ENCODE assay signal across 16 mouse cellular contexts in the genomic region with DNA sequence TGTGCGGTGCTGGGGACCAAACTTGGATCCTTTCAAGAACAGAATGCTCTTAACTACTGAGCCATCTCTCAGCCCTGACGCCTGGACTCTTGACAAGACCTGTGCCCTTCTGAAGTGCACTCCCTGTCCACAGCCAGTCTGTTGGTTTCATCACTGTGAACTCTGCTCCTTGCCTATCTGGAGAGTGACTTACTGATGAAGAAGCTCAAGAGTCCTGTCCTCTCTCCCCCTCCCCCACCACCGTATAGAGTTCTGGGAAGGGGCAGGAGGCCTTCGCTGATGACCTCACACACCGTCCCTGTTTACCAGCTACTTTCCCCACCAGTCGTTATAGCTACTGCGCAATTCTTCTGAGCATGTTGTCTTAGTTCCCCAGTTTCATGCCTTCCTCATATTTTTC. TPM values are rescaled to one million over a fixed set of nuclear protein-coding genes. Genes with fewer than 3 reads are reported as not detected.
DNase-seq lines count a peak whose midpoint lies in the region; ATAC-seq lines count a peak whose summit lies in the region.
"Had no signal": no experiment of that assay in that cellular context is flagged by ENCODE, and none has a peak within 500 bp of the region (broad histone marks: within the 10 kb centered on the region; RNA-seq: fewer than 3 reads in every experiment).

No protein-coding gene starts in this region.

- peak overlapping the region; percentile 28; the same call in 1 of the 2 replicates for H3K27ac ChIP-seq in embryonic facial prominence, embryonic 13.5 days
- no peak overlapping the region; the same call in 1 of the 2 replicates for H3K27ac ChIP-seq in embryonic facial prominence, embryonic 10.5 days (replicated peaks)
- peak overlapping the region; percentile 13; the same call in 1 of the 2 replicates for H3K27ac ChIP-seq in liver, embryonic 11.5 days (ENCODE audit: low read depth, low read length)
- peak overlapping the region; percentile 19; the same call in 1 of the 2 replicates for H3K27ac ChIP-seq in liver, embryonic 13.5 days
- H3K27ac ChIP-seq: embryonic facial prominence, embryonic 12.5 days; hindbrain, embryonic 12.5 days; left cerebral cortex, adult 2 months; midbrain, embryonic 13.5 days had no signal

- ATAC-seq in embryonic facial prominence, embryonic 13.5 days (ENCODE audit: insufficient number of reproducible peaks, insufficient read depth, low FRiP score, low TSS enrichment, low read depth) = no peak
- no peak for ATAC-seq in liver, embryonic 11.5 days (replicated peaks; ENCODE audit: low FRiP score)
- ATAC-seq in liver, embryonic 13.5 days (ENCODE audit: low read depth) = no peak; the same call in 1 of the 2 replicates
- ATAC-seq: midbrain, embryonic 13.5 days had no signal

- no peak overlapping the region for H3K4me3 ChIP-seq in embryonic facial prominence, embryonic 13.5 days
- no peak overlapping the region for H3K4me3 ChIP-seq in embryonic facial prominence, embryonic 10.5 days
- H3K4me3 ChIP-seq in liver, embryonic 11.5 days (ENCODE audit: low read depth, low read length) = no peak overlapping the region
- H3K4me3 ChIP-seq in liver, embryonic 13.5 days (replicated peaks) = no peak overlapping the region
- H3K4me3 ChIP-seq: embryonic facial prominence, embryonic 12.5 days; hindbrain, embryonic 12.5 days; left cerebral cortex, adult 2 months; midbrain, embryonic 13.5 days; myocyte had no signal

- WGBS in embryonic facial prominence, embryonic 13.5 days = 82% methylated on average over 7 of the region's 7 CpGs
- 82% methylated on average over 7 of the region's 7 CpGs for WGBS in embryonic facial prominence, embryonic 10.5 days
- WGBS in liver, embryonic 11.5 days = 63% methylated on average over 7 of the region's 7 CpGs
- WGBS in liver, embryonic 13.5 days (ENCODE audit: insufficient replicate concordance) = 68% methylated on average over 7 of the region's 7 CpGs

- peaks cover 33% of the 10 kb centered on the region for H3K36me3 ChIP-seq in embryonic facial prominence, embryonic 13.5 days
- peaks cover 49% of the 10 kb centered on the region for H3K36me3 ChIP-seq in embryonic facial prominence, embryonic 10.5 days (replicated peaks)
- H3K36me3 ChIP-seq in liver, embryonic 11.5 days (ENCODE audit: control insufficient read depth, insufficient read depth, low read length) = peaks cover 13% of the 10 kb centered on the region; the same call in 1 of the 2 replicates
- peaks cover 33% of the 10 kb centered on the region for H3K36me3 ChIP-seq in liver, embryonic 13.5 days

- intact Hi-C loops in left cerebral cortex, postnatal 10 days (cut with DNase I) = loop anchor here (10.0 kb wide), 1 partner anchor 146 kb away; no protein-coding TSS in a partner anchor

- H3K9me3 ChIP-seq in embryonic facial prominence, embryonic 13.5 days = no peaks in the 10 kb centered on the region
- H3K9me3 ChIP-seq in embryonic facial prominence, embryonic 10.5 days = no peaks in the 10 kb centered on the region
- H3K9me3 ChIP-seq in liver, embryonic 11.5 days (ENCODE audit: control insufficient read depth, low read length) = no peaks in the 10 kb centered on the region
- no peaks in the 10 kb centered on the region for H3K9me3 ChIP-seq in liver, embryonic 13.5 days (replicated peaks)
- H3K9me3 ChIP-seq: embryonic facial prominence, embryonic 12.5 days; hindbrain, embryonic 12.5 days; midbrain, embryonic 13.5 days had no signal

- H3K9ac ChIP-seq in embryonic facial prominence, embryonic 13.5 days = no peak overlapping the region
- no peak overlapping the region for H3K9ac ChIP-seq in liver, embryonic 11.5 days (ENCODE audit: low read depth, low read length)
- no peak overlapping the region for H3K9ac ChIP-seq in liver, embryonic 13.5 days
- H3K9ac ChIP-seq: embryonic facial prominence, embryonic 12.5 days; hindbrain, embryonic 12.5 days; midbrain, embryonic 13.5 days had no signal

- H3K4me2 ChIP-seq in embryonic facial prominence, embryonic 13.5 days = no peak overlapping the region
- no peak overlapping the region for H3K4me2 ChIP-seq in liver, embryonic 11.5 days
- H3K4me2 ChIP-seq in liver, embryonic 13.5 days = no peak overlapping the region
- H3K4me2 ChIP-seq: embryonic facial prominence, embryonic 12.5 days; hindbrain, embryonic 12.5 days; midbrain, embryonic 13.5 days had no signal

- no peak for DNase-seq in embryonic facial prominence, embryonic 10.5 days (ENCODE audit: low spot score)
- no peak for DNase-seq in liver, embryonic 11.5 days (ENCODE audit: low spot score)
- DNase-seq in liver = no peak
- DNase-seq in liver, embryonic 13.5 days = no peak
- DNase-seq in yolk sac, embryonic 10.5 days (ENCODE audit: low spot score) = peak; percentile 91
- DNase-seq in lung, postnatal 36 days = no peak
- DNase-seq in left cerebral cortex, postnatal 10 days (ENCODE audit: extremely low spot score in 1 of 2, low spot score in 2 of 2) = no peak
- DNase-seq: adrenal gland, postnatal 25 days; cerebellum, postnatal 36 days; right cerebral cortex, postnatal 14 days had no signal

- H3K27me3 ChIP-seq in embryonic facial prominence, embryonic 13.5 days = no peaks in the 10 kb centered on the region
- H3K27me3 ChIP-seq in embryonic facial prominence, embryonic 10.5 days (replicated peaks; ENCODE audit: low read depth, poor library complexity, severe bottlenecking) = no peaks in the 10 kb centered on the region
- no peaks in the 10 kb centered on the region for H3K27me3 ChIP-seq in liver, embryonic 11.5 days (replicated peaks; ENCODE audit: control insufficient read depth, insufficient read depth, low read length)
- H3K27me3 ChIP-seq in liver, embryonic 13.5 days = no peaks in the 10 kb centered on the region
- H3K27me3 ChIP-seq: embryonic facial prominence, embryonic 12.5 days; hindbrain, embryonic 12.5 days; midbrain, embryonic 13.5 days had no signal

- peaks cover 63% of the 10 kb centered on the region for H3K4me1 ChIP-seq in embryonic facial prominence, embryonic 13.5 days
- H3K4me1 ChIP-seq in embryonic facial prominence, embryonic 10.5 days = peaks cover 36% of the 10 kb centered on the region
- peaks cover 9% of the 10 kb centered on the region for H3K4me1 ChIP-seq in liver, embryonic 11.5 days (replicated peaks; ENCODE audit: control insufficient read depth, insufficient read depth, low read length)
- peaks cover 35% of the 10 kb centered on the region for H3K4me1 ChIP-seq in liver, embryonic 13.5 days (replicated peaks)

RNA-seq across cellular contexts. Expression of a gene that starts 55.8 kb away (rescaled TPM):
- polyA plus RNA-seq in embryonic facial prominence, embryonic 13.5 days (2015; fragmentation: Nextera tagmentation; extraction: Ambion mirVana) = 35.4 and 37.8 TPM in 2 replicates
- polyA plus RNA-seq in embryonic facial prominence, embryonic 10.5 days (2016; fragmentation: Nextera tagmentation; extraction: Ambion mirVana) = 22.0 and 23.2 TPM in 2 replicates
- polyA plus RNA-seq in liver, embryonic 11.5 days (2014; fragmentation: Nextera tagmentation; extraction: Ambion mirVana) = 17.2 and 18.4 TPM in 2 replicates
- polyA plus RNA-seq in liver, embryonic 13.5 days (2015; fragmentation: Nextera tagmentation; extraction: Ambion mirVana) = 4.8 and 5.7 TPM in 2 replicates
- 10 to 100 TPM; 15.5 to 17.9 TPM for total RNA-seq in left cerebral cortex, postnatal 10 days (2021)
